Mouse (Mus musculus) CH12.LX (cell line): ENCODE data around the gene Ibsp. TPM values are rescaled to one million over a fixed set of nuclear protein-coding genes. Genes with fewer than 3 reads are reported as not detected.

Experiments
- DNase-seq: peaks from one replicate; pipeline ENCODE4 v3.0.0-alpha.2; 2013; ENCODE audit errors: extremely low read depth
- H3K27ac ChIP-seq: 2 replicates; pipeline ENCODE4 v1.5.1; 2012; ENCODE audit warnings: low read depth, mild to moderate bottlenecking, control low read depth, moderate library complexity; ENCODE audit not compliant: insufficient read depth
- H3K27me3 ChIP-seq: replicated peaks from 2 replicates; pipeline ENCODE3; 2012; ENCODE audit warnings: inconsistent platforms
- H3K36me3 ChIP-seq, 2 experiments: replicated peaks in 1 of 2; 2 replicates each; pipeline versions ENCODE3 to v1.6.1; 2012; ENCODE audit warnings: inconsistent platforms in 1 of 2, low read length in 1 of 2, mild to moderate bottlenecking in 1 of 2, mixed read lengths in 1 of 2, moderate library complexity in 1 of 2; ENCODE audit not compliant: control insufficient read depth in 1 of 2, insufficient read depth in 1 of 2
- H3K4me1 ChIP-seq, 2 experiments: 2 replicates each; pipeline ENCODE4 v1.6.1; 2012; ENCODE audit warnings: inconsistent platforms in 1 of 2, moderate library complexity in 1 of 2; ENCODE audit not compliant: insufficient read depth in 2 of 2, control insufficient read depth in 1 of 2
- H3K4me2 ChIP-seq: 2 replicates; pipeline ENCODE4 v1.6.1; 2012; ENCODE audit warnings: low read depth, mild to moderate bottlenecking, control low read depth; ENCODE audit not compliant: poor library complexity, insufficient read depth, severe bottlenecking
- H3K4me3 ChIP-seq, 3 experiments: fragments of 150-350 bp in 1 of 3; sonication (generic) in 1 of 3; replicated peaks in 1 of 3; 2 replicates each; pipeline versions ENCODE3 to v1.5.1; 2011 to 2012; ENCODE audit warnings: low read depth in 2 of 3, low read length in 2 of 3, mild to moderate bottlenecking in 2 of 3, moderate library complexity in 2 of 3, control low read depth in 1 of 3, improper control_type of control experiment in 1 of 3, inconsistent platforms in 1 of 3, mixed read lengths in 1 of 3; ENCODE audit not compliant: poor library complexity in 1 of 3
- H3K79me2 ChIP-seq: replicated peaks from 2 replicates; pipeline ENCODE4 v1.6.1; 2012; ENCODE audit warnings: mild to moderate bottlenecking, moderate library complexity; ENCODE audit not compliant: control insufficient read depth, poor library complexity, insufficient read depth, severe bottlenecking; ENCODE audit errors: extremely low read depth
- H3K9ac ChIP-seq: 2 replicates; pipeline ENCODE4 v1.6.1; 2012; ENCODE audit warnings: low read depth, mild to moderate bottlenecking, control low read depth, moderate library complexity; ENCODE audit not compliant: insufficient read depth
- H3K9me3 ChIP-seq: replicated peaks from 2 replicates; pipeline ENCODE3; 2012; ENCODE audit warnings: low read length, inconsistent platforms, mixed read lengths
- BHLHE40 ChIP-seq: IDR thresholded peaks from 2 replicates; pipeline ENCODE4 v1.6.1; 2011; ENCODE audit warnings: mild to moderate bottlenecking, low read depth, low read length, improper control_type of control experiment
- CHD2 ChIP-seq: IDR thresholded peaks from 2 replicates; pipeline ENCODE4 v1.6.1; 2011; ENCODE audit warnings: low read length, improper control_type of control experiment
- CTCF ChIP-seq, 2 experiments: IDR thresholded peaks in 1 of 2; conservative IDR thresholded peaks in 1 of 2; 2 replicates each; pipeline ENCODE4 v1.5.1; 2011 to 2012; ENCODE audit warnings: low read depth in 2 of 2, low read length in 2 of 2, improper control_type of control experiment in 1 of 2, inconsistent platforms in 1 of 2, mild to moderate bottlenecking in 1 of 2, moderate library complexity in 1 of 2
- E2F4 ChIP-seq: IDR thresholded peaks from 2 replicates; pipeline ENCODE4 v1.6.1; 2011; ENCODE audit warnings: low read depth, low read length, improper control_type of control experiment; ENCODE audit not compliant: insufficient replicate concordance
- ELF1 ChIP-seq: IDR thresholded peaks from 2 replicates; pipeline ENCODE4 v1.6.1; 2014; ENCODE audit warnings: low read depth, mild to moderate bottlenecking, inconsistent platforms, low read length, improper control_type of control experiment
- EP300 ChIP-seq: IDR thresholded peaks from 2 replicates; pipeline ENCODE4 v1.6.1; 2011; ENCODE audit warnings: low read length, improper control_type of control experiment
- HCFC1 ChIP-seq: IDR thresholded peaks from 2 replicates; pipeline ENCODE4 v1.6.1; 2012; ENCODE audit warnings: low read depth, mild to moderate bottlenecking, inconsistent platforms, low read length, improper control_type of control experiment
- IRF4 ChIP-seq: IDR thresholded peaks from 2 replicates; pipeline ENCODE4 v1.6.1; 2014; ENCODE audit warnings: low read depth, mild to moderate bottlenecking, inconsistent platforms, low read length, improper control_type of control experiment
- JUND ChIP-seq: conservative IDR thresholded peaks from 2 replicates; pipeline ENCODE4 v1.6.1; 2011; ENCODE audit warnings: low read depth, low read length, improper control_type of control experiment
- KAT2A ChIP-seq: IDR thresholded peaks from 2 replicates; pipeline ENCODE4 v1.6.1; 2012; ENCODE audit warnings: low read length, improper control_type of control experiment, inconsistent platforms; ENCODE audit not compliant: insufficient replicate concordance
- MAFK ChIP-seq: IDR thresholded peaks from 2 replicates; pipeline ENCODE4 v1.6.1; 2011; ENCODE audit warnings: low read length, improper control_type of control experiment; ENCODE audit not compliant: insufficient replicate concordance
- MAX ChIP-seq: IDR thresholded peaks from 2 replicates; pipeline ENCODE4 v1.6.1; 2011; ENCODE audit warnings: low read length, improper control_type of control experiment
- MAZ ChIP-seq: IDR thresholded peaks from 2 replicates; pipeline ENCODE4 v1.6.1; 2012; ENCODE audit warnings: low read depth, mild to moderate bottlenecking, inconsistent platforms, low read length, improper control_type of control experiment, moderate library complexity
- MXI1 ChIP-seq: IDR thresholded peaks from 2 replicates; pipeline ENCODE4 v1.6.1; 2011; ENCODE audit warnings: mild to moderate bottlenecking, low read depth, low read length, improper control_type of control experiment
- MYC ChIP-seq: IDR thresholded peaks from 2 replicates; pipeline ENCODE4 v1.6.1; 2011; ENCODE audit warnings: low read depth, mild to moderate bottlenecking, improper control_type of control experiment, low read length
- NELFE ChIP-seq: IDR thresholded peaks from 2 replicates; pipeline ENCODE4 v1.6.1; 2011; ENCODE audit warnings: low read depth, low read length, improper control_type of control experiment
- NRF1 ChIP-seq: IDR thresholded peaks from 2 replicates; pipeline ENCODE4 v1.6.1; 2014; ENCODE audit warnings: low read depth, mild to moderate bottlenecking, inconsistent platforms, low read length, improper control_type of control experiment, moderate library complexity
- POLR2AphosphoS2 ChIP-seq: IDR thresholded peaks from 2 replicates; pipeline ENCODE4 v1.6.1; 2011; ENCODE audit warnings: low read depth, low read length, improper control_type of control experiment
- RAD21 ChIP-seq: IDR thresholded peaks from 2 replicates; pipeline ENCODE4 v1.6.1; 2011; ENCODE audit warnings: low read depth, mild to moderate bottlenecking, low read length, improper control_type of control experiment, moderate library complexity
- SIN3A ChIP-seq: IDR thresholded peaks from 2 replicates; pipeline ENCODE4 v1.6.1; 2012; ENCODE audit warnings: low read length, improper control_type of control experiment, inconsistent platforms
- SMC3 ChIP-seq: IDR thresholded peaks from 2 replicates; pipeline ENCODE4 v1.6.1; 2011; ENCODE audit warnings: low read depth, low read length, improper control_type of control experiment
- TCF12 ChIP-seq: IDR thresholded peaks from 2 replicates; pipeline ENCODE4 v1.6.1; 2014; ENCODE audit warnings: low read depth, mild to moderate bottlenecking, inconsistent platforms, low read length, improper control_type of control experiment
- UBTF ChIP-seq: IDR thresholded peaks from 2 replicates; pipeline ENCODE4 v1.6.1; 2012; ENCODE audit warnings: low read depth, mild to moderate bottlenecking, inconsistent platforms, low read length, improper control_type of control experiment, moderate library complexity
- USF1 ChIP-seq: IDR thresholded peaks from 2 replicates; pipeline ENCODE4 v1.6.1; 2014; ENCODE audit warnings: low read depth, mild to moderate bottlenecking, inconsistent platforms, low read length, improper control_type of control experiment
- USF2 ChIP-seq: conservative IDR thresholded peaks from 2 replicates; pipeline ENCODE4 v1.6.1; 2011; ENCODE audit warnings: low read depth, low read length, improper control_type of control experiment
- ZC3H11A ChIP-seq: IDR thresholded peaks from 2 replicates; pipeline ENCODE4 v1.6.1; 2012; ENCODE audit warnings: low read depth, mild to moderate bottlenecking, inconsistent platforms, low read length, improper control_type of control experiment
- ZMIZ1 ChIP-seq: IDR thresholded peaks from 2 replicates; pipeline ENCODE4 v1.6.1; 2012; ENCODE audit warnings: low read depth, mild to moderate bottlenecking, inconsistent platforms, low read length, improper control_type of control experiment
- dilution Hi-C: fragments of 300-500 bp; cut with MboI; formaldehyde crosslinking; loops from 2 replicates; pipeline ENCODE4 v1.14.3; 2020; ENCODE audit warnings: low sequenced_read_pairs; ENCODE audit not compliant: extremely low pct_unique_long_range_greater_than_20kb, extremely low pct_ligation_motif_present
- in situ Hi-C: fragments of 300-500 bp; cut with MboI; formaldehyde crosslinking; loops from 3 replicates; pipeline ENCODE4 v1.14.3; 2019; ENCODE audit warnings: low sequenced_read_pairs, low pct_ligation_motif_present, low pct_unique_long_range_greater_than_20kb, mixed read lengths
- polyA plus RNA-seq: library from polyadenylated mRNA; unstranded; fragments of >175 nt; gene quantifications from 2 replicates; pipeline ENCODE4 v1.2.1, GENCODE M21; 2012; ENCODE audit warnings: low read depth; ENCODE audit not compliant: insufficient read length
- total RNA-seq, 2 experiments: library from RNA; depleted of rRNA; stranded (reverse); fragments of 300-350 nt in 1 of 2; fragments of >200 nt in 1 of 2; gene quantifications; 2 replicates each; pipeline ENCODE4 v1.2.3; 2012 to 2014

Ibsp gene
- total and polyA plus RNA-seq, 3 experiments, result not detected

DNA sequence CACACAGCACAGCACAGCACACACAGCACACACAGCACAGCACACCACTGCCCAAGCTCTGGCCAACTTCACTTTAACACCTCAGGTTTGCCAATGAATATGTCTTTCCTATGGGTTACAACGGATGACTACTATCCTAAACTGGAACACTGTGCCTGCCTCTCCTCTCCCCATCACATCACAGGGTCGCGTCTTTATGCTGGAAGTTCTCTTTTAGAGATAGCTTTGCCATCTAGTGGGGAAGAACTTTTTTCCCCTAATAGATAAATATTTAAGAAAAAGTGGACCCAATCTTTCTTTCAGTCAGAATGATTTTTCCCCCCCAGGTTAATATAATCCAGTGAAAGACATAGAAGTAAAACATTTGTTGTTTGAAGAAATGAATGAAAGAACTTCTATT, 33.3 kb downstream of the Ibsp start:
- DNase-seq, result no peak
- Histone ChIP-seq H3K79me2 (no peaks in the 10 kb centered on the region), H3K27ac (no peak overlapping the region), H3K4me3 (no peak overlapping the region), H3K4me1 (peaks cover 0 to 12% of the 10 kb centered on the region in 2 experiments; a peak in 1 of 4 replicates), H3K9ac (no peak overlapping the region), H3K9me3 (no peaks in the 10 kb centered on the region), H3K36me3 (no peaks in the 10 kb centered on the region), H3K27me3 (no peaks in the 10 kb centered on the region), H3K4me2 (no peak overlapping the region)
- dilution Hi-C loops (no loop called here), in situ Hi-C loops (loop anchor here (25.0 kb wide), 2 partner anchors 220 to 980 kb away; partner anchors contain the start of gene Sparcl1)
- TF ChIP-seq ZMIZ1 (no peak), SMC3 (no peak), MAX (no peak), IRF4 (no peak), ELF1 (no peak), SIN3A (no peak), NRF1 (no peak), BHLHE40 (no peak), HCFC1 (no peak), TCF12 (no peak), NELFE (no peak), USF2 (no peak), CTCF (conservative IDR thresholded peaks at IDR 0.05 in 1 of 2, IDR thresholded peaks at IDR 0.05 in 1 of 2; ENCODE audit: low read depth in 2 of 2, low read length in 2 of 2) (no peak), MXI1 (no peak), CHD2 (no peak), EP300 (no peak), MYC (no peak), POLR2AphosphoS2 (no peak)

DNA sequence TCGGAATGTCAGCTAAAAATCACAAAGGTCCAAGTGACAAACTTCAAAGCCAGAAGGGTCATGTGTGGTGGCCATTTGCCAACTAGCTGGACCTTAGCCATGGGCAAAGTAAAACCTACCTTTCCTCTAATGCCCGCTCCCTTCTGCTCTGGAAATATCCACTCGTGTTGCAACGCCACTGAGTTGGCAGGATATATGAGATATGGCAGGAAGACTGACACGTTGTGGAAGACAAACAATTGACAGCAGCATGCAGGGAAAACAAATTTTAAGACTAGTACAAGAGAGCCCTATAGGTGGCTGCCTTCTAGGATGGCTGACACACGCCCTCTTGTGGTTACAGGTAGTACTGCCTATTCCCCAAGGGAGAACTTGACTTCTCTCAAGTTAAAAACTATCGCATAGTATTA, 34.3 kb downstream of the Ibsp start:
- no peaks in the 10 kb centered on the region for H3K9me3 ChIP-seq
- H3K4me1 ChIP-seq, result peaks cover 0 to 12% of the 10 kb centered on the region in 2 experiments; a peak in 1 of 4 replicates
- H3K4me3 ChIP-seq, result no peak overlapping the region
- H3K27me3 ChIP-seq, result no peaks in the 10 kb centered on the region
- no peaks in the 10 kb centered on the region for H3K36me3 ChIP-seq
- dilution Hi-C loops (no loop called here), in situ Hi-C loops (loop anchor here (25.0 kb wide), 2 partner anchors 221 to 979 kb away; partner anchors contain the start of gene Sparcl1)
- no peak overlapping the region for H3K4me2 ChIP-seq
- DNase-seq, result peak; percentile 52
- no peaks in the 10 kb centered on the region for H3K79me2 ChIP-seq
- TF ChIP-seq MAZ, result no peak
- TF ChIP-seq BHLHE40, result no peak
- TF ChIP-seq CHD2, result no peak
- TF ChIP-seq RAD21, result peak; percentile 72
- no peak for TF ChIP-seq ZMIZ1
- TF ChIP-seq POLR2AphosphoS2, result no peak
- no peak for TF ChIP-seq E2F4
- no peak for TF ChIP-seq USF1
- TF ChIP-seq SMC3, result peak; percentile 71
- TF ChIP-seq MAFK, result no peak
- TF ChIP-seq NELFE, result no peak
- peak; percentile 87 to 88 for TF ChIP-seq CTCF (conservative IDR thresholded peaks at IDR 0.05 in 1 of 2, IDR thresholded peaks at IDR 0.05 in 1 of 2; ENCODE audit: low read depth in 2 of 2, low read length in 2 of 2)
- no peak for TF ChIP-seq JUND
- no peak for TF ChIP-seq KAT2A
- TF ChIP-seq ZC3H11A, result no peak
- no peak for TF ChIP-seq UBTF
- no peak overlapping the region for H3K27ac ChIP-seq
- H3K9ac ChIP-seq, result no peak overlapping the region
